Mouse (Mus musculus) cortical plate, adult 2 months (tissue): ENCODE data around the gene Zfp536. TPM values are rescaled to one million over a fixed set of nuclear protein-coding genes. Genes with fewer than 3 reads are reported as not detected.

ENCODE experiments used
- H3K27ac ChIP-seq: fragments of 200-500 bp; 2 replicates; pipeline ENCODE4 v1.5.1; 2012; ENCODE audit warnings: low read length, control low read depth, inconsistent platforms; ENCODE audit not compliant: insufficient read depth
- H3K4me1 ChIP-seq: fragments of 200-500 bp; 2 replicates; pipeline ENCODE4 v1.6.1; 2011; ENCODE audit warnings: low read length; ENCODE audit not compliant: control insufficient read depth, insufficient read depth
- H3K4me3 ChIP-seq: fragments of 200-500 bp; 2 replicates; pipeline ENCODE4 v1.5.1; 2011; ENCODE audit warnings: mild to moderate bottlenecking, low read length, control low read depth; ENCODE audit not compliant: insufficient read depth
- CTCF ChIP-seq: fragments of 200-500 bp; IDR thresholded peaks from 2 replicates; pipeline ENCODE4 v1.5.1; 2011; ENCODE audit warnings: mild to moderate bottlenecking, control low read depth, low read length; ENCODE audit not compliant: insufficient read depth; ENCODE audit errors: extremely low read depth
- POLR2A ChIP-seq: fragments of 200-500 bp; IDR thresholded peaks from 2 replicates; pipeline ENCODE4 v1.6.1; 2011; ENCODE audit warnings: mild to moderate bottlenecking, low read length, control low read depth; ENCODE audit not compliant: insufficient read depth; ENCODE audit errors: extremely low read depth
- polyA plus RNA-seq: library from polyadenylated mRNA; depleted of rRNA; stranded (reverse); fragments of >200 nt; gene quantifications from 2 replicates; pipeline ENCODE4 v1.2.3, GENCODE M21; 2012

Zfp536 gene
- polyA plus RNA-seq, 1 experiment: 16.5 TPM

GRCm38 (mm10) chr7:37695066-37695465, 78.4 kb downstream of the Zfp536 start:
- Histone ChIP-seq H3K4me3 (no peak overlapping the region), H3K27ac (no peak overlapping the region), H3K4me1 (no peaks in the 10 kb centered on the region)
- no peak for TF ChIP-seq POLR2A
- TF ChIP-seq CTCF: no peak

- Histone ChIP-seq H3K4me1 (no peaks in the 10 kb centered on the region), H3K4me3 (no peak overlapping the region), H3K27ac (no peak overlapping the region)
- no peak for TF ChIP-seq CTCF
- no peak for TF ChIP-seq POLR2A
Measured at GRCm38 (mm10) chr7:37690606-37691005, 82.8 kb downstream of the Zfp536 start.

GRCm38 (mm10) chr7:37689561-37690305, 83.7 kb downstream of the Zfp536 start:
- Histone ChIP-seq H3K27ac (no peak overlapping the region), H3K4me3 (no peak overlapping the region), H3K4me1 (no peaks in the 10 kb centered on the region)
- no peak for TF ChIP-seq POLR2A
- TF ChIP-seq CTCF: no peak

GRCm38 (mm10) chr7:37689107-37689511, 84.3 kb downstream of the Zfp536 start:
- Histone ChIP-seq H3K4me3 (no peak overlapping the region), H3K4me1 (no peaks in the 10 kb centered on the region), H3K27ac (no peak overlapping the region)
- TF ChIP-seq CTCF: no peak
- TF ChIP-seq POLR2A: no peak

GRCm38 (mm10) chr7:37686366-37686765, 87.1 kb downstream of the Zfp536 start:
- TF ChIP-seq CTCF (no peak), POLR2A (no peak)
- no peaks in the 10 kb centered on the region for H3K4me1 ChIP-seq
- H3K4me3 ChIP-seq: no peak overlapping the region
- H3K27ac ChIP-seq: no peak overlapping the region

GRCm38 (mm10) chr7:37685247-37685646, 88.2 kb downstream of the Zfp536 start:
- TF ChIP-seq POLR2A: no peak
- TF ChIP-seq CTCF: no peak
- no peak overlapping the region for H3K4me3 ChIP-seq
- no peaks in the 10 kb centered on the region for H3K4me1 ChIP-seq
- no peak overlapping the region for H3K27ac ChIP-seq

- Histone ChIP-seq H3K27ac (no peak overlapping the region), H3K4me3 (no peak overlapping the region), H3K4me1 (no peaks in the 10 kb centered on the region)
- no peak for TF ChIP-seq CTCF
- no peak for TF ChIP-seq POLR2A
Measured at GRCm38 (mm10) chr7:37681335-37681734, 92.1 kb downstream of the Zfp536 start.

- no peak overlapping the region for H3K4me3 ChIP-seq
- H3K27ac ChIP-seq: no peak overlapping the region
- TF ChIP-seq CTCF (no peak), POLR2A (no peak)
- H3K4me1 ChIP-seq: 0 out of 2 replicates have a peak, but pooled peaks cover 2% of the 10 kb centered on the region
Measured at GRCm38 (mm10) chr7:37663676-37664365, 109.6 kb downstream of the Zfp536 start.

GRCm38 (mm10) chr7:37648671-37649070, 124.8 kb downstream of the Zfp536 start:
- TF ChIP-seq CTCF (no peak), POLR2A (no peak)
- Histone ChIP-seq H3K4me1 (no peaks in the 10 kb centered on the region; the same call in 1 of the 2 replicates), H3K27ac (no peak overlapping the region), H3K4me3 (no peak overlapping the region)

- Histone ChIP-seq H3K27ac (no peak overlapping the region), H3K4me1 (no peaks in the 10 kb centered on the region; the same call in 1 of the 2 replicates), H3K4me3 (no peak overlapping the region)
- TF ChIP-seq POLR2A (no peak), CTCF (no peak)
Measured at GRCm38 (mm10) chr7:37647917-37648615, 125.4 kb downstream of the Zfp536 start.
